Mouse (Mus musculus) layer of hippocampus, adult 2 months (tissue): ENCODE results near the gene Psmb6. TPM values are rescaled to one million over a fixed set of nuclear protein-coding genes. Genes with fewer than 3 reads are reported as not detected.
A peak's percentile ranks its signal among the peaks of the same experiment; 100 is the strongest.
"Not testable (repeated sequence)": the region's sequence is repeated elsewhere in the genome, so short reads cannot be mapped to it uniquely, and the experiment has no call there.

Experiments
- DNase-seq, 2 experiments: peaks; one replicate each; pipeline ENCODE4 v3.0.0; 2022; ENCODE audit warnings: low spot score in 2 of 2
- H3K27ac ChIP-seq: fragments of 200-600 bp; 2 replicates; pipeline ENCODE4 v1.8.1; 2022
- H3K4me3 ChIP-seq: fragments of 200-600 bp; 2 replicates; pipeline ENCODE4 v1.8.1; 2022; ENCODE audit warnings: mild to moderate bottlenecking
- CTCF ChIP-seq: fragments of 200-600 bp; conservative IDR thresholded peaks from 2 replicates; pipeline ENCODE4 v1.8.1; 2022; ENCODE audit warnings: antibody characterized with exemption, mild to moderate bottlenecking, moderate library complexity
- total RNA-seq, 2 experiments: library from RNA; stranded (reverse); gene quantifications; 2 replicates each; pipeline ENCODE4 v1.2.3; 2021

The Psmb6 gene
- total RNA-seq, 2 experiments from 2014 or later = 178 to 188 TPM

DNA sequence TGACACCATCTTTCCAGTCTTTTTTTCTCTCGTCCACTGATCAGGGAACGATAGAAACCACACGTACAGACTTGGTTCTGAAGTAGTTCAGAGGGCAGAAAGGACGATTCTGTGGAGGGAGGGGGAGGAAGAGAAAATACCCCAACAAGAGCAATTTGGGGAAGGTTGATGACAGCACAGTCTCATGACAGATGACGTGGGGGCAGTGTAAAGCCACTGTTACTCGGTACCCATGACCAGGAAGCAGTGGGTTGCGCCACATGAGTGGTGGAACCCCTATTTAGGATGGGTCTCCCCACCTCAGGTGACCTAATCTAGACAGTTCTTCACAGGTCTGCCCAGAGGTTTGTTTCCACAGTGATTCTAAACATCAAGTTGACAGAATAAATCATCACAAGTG, 3.4 kb downstream of the Psmb6 start:
- no peak for DNase-seq
- Histone ChIP-seq H3K27ac (no peak overlapping the region), H3K4me3 (no peak overlapping the region)
- TF ChIP-seq CTCF = no peak

DNA sequence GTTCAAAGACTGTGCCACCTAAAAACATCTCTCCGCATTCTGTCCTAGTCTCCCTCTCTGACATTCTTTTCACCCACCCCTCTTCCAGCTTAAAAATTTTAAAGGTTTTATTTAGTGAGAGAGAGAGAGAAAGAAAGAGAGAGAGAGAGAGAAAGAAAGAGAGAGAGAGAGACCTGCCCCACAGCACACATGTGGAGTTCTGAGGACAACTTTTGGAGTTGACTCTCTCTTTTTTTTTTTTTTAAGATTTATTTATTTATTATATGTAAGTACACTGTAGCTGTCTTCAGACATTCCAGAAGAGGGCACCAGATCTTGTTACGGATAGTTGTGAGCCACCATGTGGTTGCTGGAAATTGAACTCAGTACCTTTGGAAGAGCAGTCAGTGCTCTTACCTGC, 5.9 kb downstream of the Psmb6 start:
- TF ChIP-seq CTCF = peak; percentile 45
- not testable (repeated sequence) for H3K27ac ChIP-seq, DNase-seq, H3K4me3 ChIP-seq

DNA sequence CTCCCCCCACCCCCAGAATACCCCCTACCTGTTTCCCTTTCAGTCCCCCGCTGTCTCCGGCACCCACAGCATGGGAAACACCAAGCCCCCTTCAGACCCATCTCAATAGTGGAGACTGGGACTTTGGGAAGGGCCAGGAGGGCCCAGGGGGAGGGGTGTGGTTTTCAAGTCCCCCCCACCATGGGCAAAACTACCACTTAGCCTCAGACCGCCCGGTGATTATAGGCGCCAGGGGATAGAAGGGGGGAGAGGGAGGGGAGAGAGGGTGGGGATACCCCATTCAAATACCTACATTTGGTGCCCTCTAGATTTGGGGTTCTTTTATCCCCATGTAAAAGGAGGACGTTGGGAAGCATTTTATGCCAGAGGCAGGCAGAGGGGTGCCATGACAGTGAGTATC, 7.7 kb downstream of the Psmb6 start, which contains the start of gene Gm40193:
Gene Gm40193 (minus strand): TSS at position 101 of the 400 bp plus-strand sequence.
- no peak within 1 kb of the TSS for H3K27ac ChIP-seq
- no peak for DNase-seq
- H3K4me3 ChIP-seq = no peak within 1 kb of the TSS
- no peak for TF ChIP-seq CTCF

DNA sequence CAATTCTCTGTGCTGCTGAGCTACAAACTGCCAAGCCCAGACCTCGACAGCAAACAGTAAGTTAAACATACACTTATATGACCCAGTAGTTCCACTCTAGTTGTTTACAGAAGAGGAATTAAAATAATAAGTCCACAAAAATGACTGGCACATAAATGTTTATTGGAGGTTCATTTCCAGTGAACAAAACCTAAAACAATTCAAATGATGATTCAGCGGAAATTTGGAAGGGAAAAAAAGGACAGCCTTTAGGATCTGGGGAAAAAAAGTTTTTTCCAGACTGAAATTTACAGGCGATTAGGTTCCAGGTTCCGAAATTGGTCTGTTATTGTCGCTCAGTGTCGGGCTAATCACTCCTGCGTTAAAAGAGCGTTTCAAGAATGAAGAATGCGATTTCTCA, 14.3 kb downstream of the Psmb6 start:
- TF ChIP-seq CTCF = no peak
- DNase-seq = no peak
- Histone ChIP-seq H3K4me3 (peak overlapping the region; percentile 78), H3K27ac (peak overlapping the region; percentile 83)

DNA sequence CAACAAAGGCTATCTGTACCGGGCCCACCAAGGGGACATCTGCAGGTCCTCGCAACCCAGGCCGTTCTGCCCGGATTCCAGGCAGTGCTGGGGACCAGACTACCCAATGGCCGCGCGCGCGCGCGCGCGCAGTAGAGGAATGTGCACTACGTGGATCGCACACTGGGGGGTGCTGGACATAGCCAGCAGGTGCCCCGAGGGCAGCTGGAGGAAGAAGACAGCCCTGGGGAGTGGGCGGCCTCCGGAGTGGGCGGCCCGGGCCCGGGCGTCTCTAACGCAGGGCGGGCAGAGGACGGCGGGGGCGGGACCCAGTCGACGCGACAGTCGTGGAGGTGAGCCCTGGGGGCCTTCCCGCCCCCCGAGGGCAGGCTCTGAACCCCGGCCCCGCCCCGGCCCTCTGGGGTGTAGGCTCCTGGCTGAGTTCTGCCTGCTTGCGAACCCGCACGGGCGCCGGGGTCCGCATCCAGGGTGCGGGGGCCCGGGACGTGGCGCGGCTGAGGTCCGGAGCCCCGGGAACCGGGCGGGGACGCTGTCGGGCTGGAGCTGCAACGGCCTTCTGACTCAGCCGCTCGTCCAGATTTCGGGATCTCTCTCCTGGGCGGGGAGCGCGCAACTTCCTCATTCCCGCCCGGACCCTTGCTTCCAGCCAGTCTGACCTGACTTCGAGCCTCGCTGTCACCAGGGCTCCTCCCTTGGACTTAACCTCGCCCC, 14.9 kb downstream of the Psmb6 start, which contains the start of gene Pld2:
Gene Pld2 (plus strand): TSS at position 188 of the 711 bp plus-strand sequence.
- peak; percentile 62 to 77 for DNase-seq
- H3K4me3 ChIP-seq = peak within 1 kb of the TSS; percentile 78
- H3K27ac ChIP-seq = peak within 1 kb of the TSS; percentile 83
- peak; percentile 80 for TF ChIP-seq CTCF

- peak overlapping the region; percentile 78 for H3K4me3 ChIP-seq
- H3K27ac ChIP-seq = peak overlapping the region; percentile 83
Measured at GRCm38 (mm10) chr11:70540928-70541327, 15.8 kb downstream of the Psmb6 start.

GRCm38 (mm10) chr11:70541415-70541814, 16.2 kb downstream of the Psmb6 start:
- no peak for TF ChIP-seq CTCF
- peak overlapping the region; percentile 78 for H3K4me3 ChIP-seq
- DNase-seq = peak; percentile 33 to 39
- H3K27ac ChIP-seq = peak overlapping the region; percentile 83

More at GRCm38 (mm10) chr11:70540928-70541327, 15.8 kb downstream of the Psmb6 start:
- no peak for DNase-seq
- TF ChIP-seq CTCF = no peak

DNA sequence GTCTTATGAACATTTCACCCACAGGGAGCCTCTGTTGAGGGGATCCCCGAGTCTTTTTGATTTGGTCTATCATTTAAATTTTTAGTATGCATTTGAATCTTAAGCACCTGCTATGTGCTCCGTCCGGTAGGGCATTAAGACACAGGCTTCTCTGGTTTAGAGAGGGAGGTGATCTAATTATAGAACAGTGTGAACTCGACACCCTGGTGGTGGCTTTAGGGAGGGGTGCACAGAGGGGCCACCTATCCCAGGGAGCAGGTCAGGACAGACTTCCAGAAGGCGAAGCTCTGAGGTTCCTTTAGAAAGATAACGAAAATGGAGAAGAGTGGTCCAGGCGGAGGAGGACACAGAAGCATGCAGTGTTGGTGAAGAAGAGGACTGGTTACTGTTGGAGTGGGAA, 19.3 kb downstream of the Psmb6 start:
- TF ChIP-seq CTCF = no peak
- no peak for DNase-seq
- H3K27ac ChIP-seq = no peak overlapping the region

DNA sequence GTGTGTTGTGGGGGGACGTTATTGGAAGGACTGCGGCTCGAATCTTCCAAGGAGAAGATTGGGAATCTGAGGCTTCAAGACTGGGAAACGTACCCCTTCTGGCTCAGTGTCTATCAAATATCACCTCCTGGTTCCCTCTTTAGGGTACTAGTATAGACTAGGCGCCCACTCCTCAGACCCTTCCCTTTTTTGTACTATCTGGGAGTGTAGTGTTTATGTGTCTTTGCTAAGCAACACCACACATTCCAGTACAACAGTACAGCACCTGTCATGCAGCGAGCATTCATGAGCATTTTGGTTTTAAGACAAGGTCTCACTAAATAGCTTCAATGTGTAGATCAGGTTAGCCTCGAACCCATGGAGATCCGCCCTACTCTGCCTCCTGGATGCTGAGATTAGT, 26.4 kb downstream of the Psmb6 start:
- no peak overlapping the region for H3K4me3 ChIP-seq

More for the DNA sequence above, 19.3 kb downstream of the Psmb6 start:
- no peak overlapping the region for H3K4me3 ChIP-seq

DNA sequence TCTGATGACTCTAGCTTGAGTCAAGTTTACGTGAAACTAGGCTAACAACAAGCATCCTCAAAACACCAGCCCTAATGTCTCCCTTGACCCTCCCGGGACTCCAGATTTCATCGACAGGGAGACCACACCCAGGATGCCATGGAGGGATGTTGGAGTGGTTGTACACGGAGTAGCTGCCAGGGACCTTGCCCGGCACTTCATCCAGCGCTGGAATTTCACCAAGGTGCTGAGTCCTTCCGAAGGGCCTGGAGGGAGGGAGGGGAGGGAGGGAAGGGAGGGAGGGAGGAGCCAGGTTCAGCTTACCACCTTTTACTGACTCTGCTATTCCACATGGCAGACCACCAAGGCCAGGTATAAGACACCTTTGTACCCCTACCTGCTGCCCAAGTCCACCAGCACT, 28.8 kb downstream of the Psmb6 start:
- TF ChIP-seq CTCF = no peak
- H3K27ac ChIP-seq = no peak overlapping the region
- DNase-seq = no peak
- no peak overlapping the region for H3K4me3 ChIP-seq

More for the DNA sequence above, 26.4 kb downstream of the Psmb6 start:
- no peak for DNase-seq
- no peak overlapping the region for H3K27ac ChIP-seq
- no peak for TF ChIP-seq CTCF

DNA sequence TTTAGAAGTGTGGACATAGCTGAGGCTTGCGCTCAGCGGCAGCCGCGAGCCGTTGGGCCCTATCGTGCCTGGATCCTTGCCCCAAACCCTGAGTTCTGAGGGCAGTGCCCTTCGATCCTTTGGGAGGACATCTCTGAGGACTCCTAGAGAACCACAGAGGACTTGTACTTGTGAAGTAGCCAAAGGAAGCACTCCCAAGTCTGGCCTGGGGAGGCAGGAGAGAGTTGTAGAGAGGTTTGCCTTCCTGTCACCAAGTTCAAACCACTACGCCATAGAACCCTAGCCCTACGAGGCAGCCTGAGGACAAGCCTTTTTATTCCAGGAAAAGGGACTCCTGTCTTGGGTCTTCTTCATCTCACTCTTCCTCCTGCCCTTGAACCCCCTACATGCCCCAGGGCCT, 32.4 kb downstream of the Psmb6 start:
- peak; percentile 29; the same call in 1 of the 2 replicates for TF ChIP-seq CTCF
- no peak for DNase-seq
- H3K4me3 ChIP-seq = no peak overlapping the region

DNA sequence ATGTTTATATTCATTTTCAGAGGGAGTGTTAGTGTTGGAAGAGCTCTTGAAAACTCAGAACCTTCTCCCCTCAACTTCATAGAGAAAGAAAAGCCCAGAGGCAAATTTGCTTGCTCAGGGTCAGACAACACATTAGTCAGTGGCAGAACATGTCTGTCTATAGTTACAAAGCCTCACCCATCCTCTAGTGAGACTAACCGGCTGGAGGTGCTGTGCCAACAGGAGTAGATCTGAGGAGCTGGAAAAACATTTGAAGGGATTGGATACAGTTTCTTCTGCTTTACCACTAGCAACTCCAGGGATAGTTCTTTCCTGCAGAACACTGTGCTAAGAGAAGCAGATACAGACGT, 36.7 kb downstream of the Psmb6 start:
- no peak for DNase-seq
- Histone ChIP-seq H3K27ac (peak overlapping the region; percentile 97), H3K4me3 (peak overlapping the region; percentile 93)
- no peak; the same call in 1 of the 2 replicates for TF ChIP-seq CTCF

More for the DNA sequence above, 32.4 kb downstream of the Psmb6 start:
- H3K27ac ChIP-seq = no peak overlapping the region

GRCm38 (mm10) chr11:70562287-70562994, 37.3 kb downstream of the Psmb6 start, which contains the start of gene Mink1:
Gene Mink1 (plus strand): TSS chr11:70562881.
- Histone ChIP-seq H3K27ac (peak within 1 kb of the TSS; percentile 97), H3K4me3 (peak within 1 kb of the TSS; percentile 93)
- DNase-seq = peak; percentile 90 to 94
- TF ChIP-seq CTCF = 0 out of 2 replicates have a peak, but pooled peaks have one; percentile 7
